ENCODE assay signal across 22 mouse cellular contexts in the genomic region with DNA sequence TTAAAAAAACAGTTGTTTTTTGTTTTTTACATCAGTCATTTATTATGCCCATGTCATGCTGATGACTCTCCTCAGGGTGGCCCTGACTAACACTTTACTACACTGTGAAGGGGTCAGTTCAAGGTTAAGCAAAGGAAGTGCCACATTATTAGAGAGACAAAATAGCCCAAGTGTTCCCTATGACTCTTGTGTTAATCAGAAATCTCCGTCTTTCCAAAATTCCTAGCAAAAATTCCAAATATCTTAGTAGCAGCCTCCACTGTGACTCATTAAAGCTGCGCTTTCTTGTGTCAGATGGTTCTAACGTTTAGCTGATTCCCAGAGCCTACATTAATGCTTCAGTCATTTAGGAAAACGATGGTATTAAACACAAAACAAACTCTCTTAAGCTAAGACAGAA. TPM values are rescaled to one million over a fixed set of nuclear protein-coding genes. Genes with fewer than 3 reads are reported as not detected.
"Had no signal": no experiment of that assay in that cellular context is flagged by ENCODE, and none has a peak within 500 bp of the region (broad histone marks: within the 10 kb centered on the region; RNA-seq: fewer than 3 reads in every experiment).

No protein-coding gene starts in this region.

- H3K27me3 ChIP-seq: limb, embryonic 13.5 days; liver, embryonic 12.5 days; liver, embryonic 15.5 days; lung, embryonic 15.5 days; megakaryocyte, embryonic 14.5 days; neural tube, embryonic 13.5 days had no signal

- H3K36me3 ChIP-seq: limb, embryonic 10.5 days; limb, embryonic 13.5 days; liver, embryonic 12.5 days; liver, embryonic 15.5 days; lung, embryonic 15.5 days; neural tube, embryonic 13.5 days had no signal

- H3K4me3 ChIP-seq: limb, embryonic 10.5 days; limb, embryonic 13.5 days; liver, embryonic 12.5 days; liver, embryonic 15.5 days; lung, embryonic 15.5 days; megakaryocyte, embryonic 14.5 days; neural tube, embryonic 13.5 days had no signal

- DNase-seq: kidney, adult 9 months; kidney, postnatal 14 days; kidney, postnatal 4 days; liver; lung, adult 18-20 months; lung, postnatal 10 days; lung, postnatal 36 days; midbrain, embryonic 14.5 days; retina, postnatal 1 day; right cerebral cortex, postnatal 25 days; thymus, adult 18-20 months; thymus, postnatal 36 days had no signal

- H3K9me3 ChIP-seq: limb, embryonic 10.5 days; limb, embryonic 13.5 days; liver, embryonic 12.5 days; liver, embryonic 15.5 days; lung, embryonic 15.5 days; megakaryocyte, embryonic 14.5 days; neural tube, embryonic 13.5 days had no signal

- H3K4me1 ChIP-seq: liver, embryonic 15.5 days; lung, embryonic 15.5 days; neural tube, embryonic 13.5 days had no signal

- H3K27ac ChIP-seq: limb, embryonic 10.5 days; limb, embryonic 13.5 days; liver, embryonic 12.5 days; liver, embryonic 15.5 days; lung, embryonic 15.5 days; neural tube, embryonic 13.5 days had no signal

RNA-seq across cellular contexts. Expression of a gene that starts 23.5 kb away (rescaled TPM):
- polyA plus RNA-seq: kidney, embryonic 16.5 days; limb, embryonic 10.5 days; limb, embryonic 13.5 days; liver, embryonic 12.5 days; liver, embryonic 15.5 days; lung, embryonic 15.5 days; midbrain, embryonic 11.5 days; midbrain, embryonic 14.5 days; neural tube, embryonic 13.5 days; stomach, embryonic 16.5 days had no signal
